Mouse (Mus musculus) subcutaneous adipose tissue, adult 2 months (tissue): ENCODE results near the gene Canx. TPM values are rescaled to one million over a fixed set of nuclear protein-coding genes. Genes with fewer than 3 reads are reported as not detected.

Source experiments
- polyA plus RNA-seq: library from polyadenylated mRNA; depleted of rRNA; stranded (reverse); fragments of >200 nt; gene quantifications from 2 replicates; pipeline ENCODE4 v1.2.3, GENCODE M21; 2012; ENCODE audit warnings: low replicate concordance; rRNA removed

Canx gene
- 48.7 and 71.6 TPM in 2 replicates for polyA plus RNA-seq

GRCm38 (mm10) chr11:50325496-50326301 lies at the start of gene Canx:
TSS of gene Canx (minus strand) at chr11:50325673.

GRCm38 (mm10) chr11:50354162-50354561 lies 28.7 kb upstream of the Canx start, which contains the start of gene Cby3:
TSS of gene Cby3 (plus strand) at chr11:50354462.

GRCm38 (mm10) chr11:50292190-50292855 lies 33.1 kb downstream of the Canx start, which contains the start of gene Maml1:
TSS of gene Maml1 (minus strand) at chr11:50292311.

Other genes with a start within 250 kb of the Canx start
- gene Tbc1d9b, start 194.3 kb downstream of the Canx start, polyA plus RNA-seq, result 82.0 and 84.1 TPM in 2 replicates
- gene Mrnip, start 151.2 kb downstream of the Canx start, polyA plus RNA-seq, result 9.3 and 13.9 TPM in 2 replicates
- gene Sqstm1, start 114.8 kb downstream of the Canx start, polyA plus RNA-seq, result 261 TPM in 2 replicates
- gene Mgat4b, start 114.8 kb downstream of the Canx start, polyA plus RNA-seq, result 112 and 147 TPM in 2 replicates
- 196 and 578 TPM in 2 replicates for gene Ltc4s, start 87.1 kb downstream of the Canx start, polyA plus RNA-seq
- 11.4 and 25.9 TPM in 2 replicates for gene Maml1, start 33.4 kb downstream of the Canx start, polyA plus RNA-seq
- 0.33 TPM in 1 of 2 replicates, not detected in the other for gene Cby3, start 28.8 kb upstream of the Canx start, polyA plus RNA-seq
- gene Hnrnph1, start 51.3 kb upstream of the Canx start, polyA plus RNA-seq, result 52.9 and 126 TPM in 2 replicates
- gene Rufy1, start 105.5 kb upstream of the Canx start, polyA plus RNA-seq, result 15.4 and 17.6 TPM in 2 replicates